Mouse (Mus musculus) layer of hippocampus, postnatal 36 days (tissue): ENCODE measurements around the gene Tmub2. TPM values are rescaled to one million over a fixed set of nuclear protein-coding genes. Genes with fewer than 3 reads are reported as not detected.
"Not testable (repeated sequence)": the region's sequence is repeated elsewhere in the genome, so short reads cannot be mapped to it uniquely, and the experiment has no call there.

Source experiments
- DNase-seq, 2 experiments: peaks; one replicate each; pipeline ENCODE4 v3.0.0; 2022
- total RNA-seq, 2 experiments: library from RNA; stranded (reverse); gene quantifications; 2 replicates each; pipeline ENCODE4 v1.2.3; 2021

Gene Tmub2
- total RNA-seq, 2 experiments from 2014 or later: 64.2 to 64.8 TPM

DNA sequence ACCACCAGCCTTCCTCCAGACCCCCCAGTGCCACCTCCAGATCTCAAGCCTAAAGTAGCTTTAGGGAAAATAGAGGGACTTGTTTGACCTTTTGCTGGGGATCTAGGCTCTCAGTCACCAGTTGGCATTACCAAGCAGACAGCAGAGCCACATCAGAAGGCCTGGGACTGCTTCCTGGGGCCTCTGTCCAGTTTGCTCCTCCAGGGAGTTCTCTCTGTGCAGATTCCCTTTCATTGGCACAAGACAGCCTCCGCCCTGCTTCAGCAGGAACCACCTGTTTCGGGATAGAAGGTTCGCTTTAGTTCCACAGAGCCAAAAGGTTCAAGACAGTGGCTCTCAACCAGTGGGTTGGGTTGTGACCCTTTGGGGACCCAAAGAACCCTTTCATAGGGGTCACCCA, 5.1 kb upstream of the Tmub2 start:
- no peak for DNase-seq

DNA sequence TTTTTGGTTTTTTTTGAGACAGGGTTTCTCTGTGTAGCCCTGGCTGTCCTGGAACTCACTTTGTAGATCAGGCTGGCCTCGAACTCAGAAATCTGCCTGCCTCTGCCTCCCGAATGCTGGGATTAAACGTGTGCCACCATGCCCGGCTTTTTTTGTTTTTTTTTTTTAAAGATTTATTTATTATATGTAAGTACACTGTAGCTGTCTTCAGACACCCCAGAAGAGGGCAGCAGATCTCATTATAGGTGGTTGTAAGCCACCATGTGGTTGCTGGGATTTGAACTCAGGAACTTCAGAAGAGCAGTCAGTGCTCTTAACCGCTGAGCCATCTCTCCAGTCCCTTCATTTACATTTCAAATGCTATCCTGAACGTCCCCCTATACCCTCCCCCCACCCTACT, 4.5 kb upstream of the Tmub2 start:
- not testable (repeated sequence) for DNase-seq

DNA sequence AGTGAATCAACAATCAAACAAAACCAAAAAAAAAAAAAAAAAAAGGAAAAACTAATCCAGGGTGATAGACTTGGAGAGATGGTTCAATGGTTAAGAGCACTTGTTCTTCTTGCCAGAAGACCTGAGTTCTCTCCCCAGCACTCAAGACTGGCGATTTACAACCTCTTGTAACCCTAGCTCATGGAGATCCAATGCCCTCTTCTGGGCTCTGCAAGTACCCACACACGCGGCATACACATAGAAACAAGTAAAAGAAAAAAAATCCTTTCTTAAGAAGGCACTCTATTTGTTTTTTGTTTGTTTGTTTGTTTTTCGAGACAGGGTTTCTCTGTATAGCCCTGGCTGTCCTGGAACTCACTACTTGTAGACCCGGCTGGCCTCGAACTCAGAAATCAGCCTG, 809 bp upstream of the Tmub2 start:
- DNase-seq: no peak

DNA sequence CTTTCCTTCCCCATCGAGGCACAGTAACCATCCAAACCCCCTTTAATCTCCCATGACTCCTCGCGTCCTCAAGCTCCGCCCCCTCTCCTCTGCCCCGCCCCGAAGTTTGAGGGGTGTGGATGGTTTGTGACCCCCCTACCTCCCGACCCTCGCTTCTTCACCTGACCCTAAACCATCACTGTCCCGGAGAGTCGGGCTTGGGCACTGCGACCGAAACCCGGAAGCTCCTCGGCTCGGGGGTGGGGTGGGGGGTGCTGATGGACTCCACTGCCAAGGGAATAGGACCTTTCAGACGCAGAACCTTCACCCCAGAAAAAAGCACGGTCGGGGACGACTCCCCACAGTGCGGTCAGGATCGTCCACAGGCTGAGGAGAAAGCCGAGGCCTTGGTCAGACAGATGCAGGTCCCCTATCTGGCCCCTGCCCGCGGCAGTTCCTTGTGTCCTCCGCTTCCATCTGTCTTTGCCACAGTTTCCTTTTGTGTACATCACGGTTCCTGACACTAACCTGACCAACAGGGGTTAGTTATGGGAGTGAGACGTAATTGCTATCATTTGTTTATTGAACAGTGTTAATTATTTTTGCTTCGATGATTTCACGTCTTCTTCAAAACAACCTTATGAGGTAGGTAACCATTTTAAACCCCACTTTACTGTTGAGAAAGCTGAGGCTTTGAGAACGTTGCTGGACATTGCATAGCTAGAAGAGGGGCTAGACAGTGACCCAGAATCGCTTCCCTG, 534 bp downstream of the Tmub2 start:
- peak in 1 of 2 experiments; percentile 42 for DNase-seq

DNA sequence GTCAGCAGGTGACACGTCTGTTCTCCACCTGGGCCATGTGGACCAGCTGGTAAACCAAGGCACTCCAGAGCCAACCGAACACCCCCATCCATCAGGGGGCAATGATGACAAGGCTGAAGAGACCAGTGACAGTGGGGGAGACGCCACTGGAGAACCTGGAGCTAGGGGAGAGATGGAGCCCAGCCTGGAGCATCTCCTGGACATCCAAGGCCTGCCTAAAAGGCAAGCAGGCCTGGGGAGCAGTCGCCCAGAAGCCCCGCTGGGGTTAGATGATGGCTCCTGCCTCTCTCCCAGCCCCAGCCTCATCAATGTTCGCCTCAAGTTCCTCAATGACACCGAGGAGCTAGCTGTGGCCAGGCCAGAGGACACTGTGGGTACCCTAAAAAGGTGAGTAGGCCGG, 2.8 kb downstream of the Tmub2 start:
- DNase-seq: no peak

DNA sequence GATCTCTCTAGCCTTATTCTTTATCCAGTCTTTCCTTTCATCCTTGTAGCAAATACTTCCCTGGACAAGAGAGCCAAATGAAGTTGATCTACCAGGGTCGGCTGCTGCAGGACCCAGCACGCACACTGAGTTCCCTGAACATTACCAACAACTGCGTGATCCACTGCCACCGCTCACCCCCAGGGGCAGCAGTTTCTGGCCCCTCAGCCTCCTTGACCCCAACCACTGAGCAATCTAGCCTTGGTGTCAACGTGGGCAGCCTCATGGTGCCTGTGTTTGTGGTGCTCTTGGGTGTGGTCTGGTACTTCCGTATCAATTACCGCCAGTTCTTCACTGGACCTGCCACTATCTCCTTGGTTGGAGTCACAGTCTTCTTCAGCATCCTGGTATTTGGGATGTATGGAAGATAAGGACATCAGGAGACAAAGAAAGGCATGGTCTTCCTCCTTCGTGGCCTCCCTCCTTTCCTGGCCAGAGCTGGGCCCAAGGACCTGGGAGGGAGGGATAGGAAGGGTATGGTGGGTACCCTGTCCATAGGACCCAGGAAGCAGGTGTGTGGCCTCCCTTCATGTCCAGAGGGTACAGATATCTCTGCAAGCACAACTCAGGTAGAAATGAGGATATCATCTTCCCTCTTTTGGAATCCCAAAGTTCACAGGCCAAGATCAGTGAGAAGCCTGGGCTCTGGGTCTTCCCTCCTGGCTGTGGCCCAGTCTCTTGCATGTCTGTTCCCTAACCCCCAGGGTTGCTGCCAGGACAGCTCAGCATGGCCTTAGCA, 3.5 kb downstream of the Tmub2 start:
- no peak for DNase-seq

DNA sequence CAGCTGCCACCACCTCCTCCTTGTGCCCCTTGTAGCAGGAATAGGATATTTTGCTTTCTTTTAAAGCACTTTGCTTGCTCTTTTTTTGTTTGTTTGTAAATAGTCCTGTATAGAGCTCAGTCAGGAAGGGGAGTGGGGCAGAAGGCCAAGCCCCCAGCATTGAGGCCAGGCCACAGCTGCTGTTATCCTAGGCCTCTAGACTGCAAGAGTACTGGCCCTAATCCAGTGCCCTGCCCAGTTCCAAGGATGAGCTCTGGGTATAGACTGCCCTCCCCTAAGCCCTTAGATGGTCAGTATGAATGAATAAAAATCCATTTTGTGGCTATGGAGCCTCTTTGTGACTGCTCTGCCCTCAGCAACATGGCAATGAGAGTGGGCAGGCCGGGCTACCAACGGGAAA, 4.2 kb downstream of the Tmub2 start:
- no peak for DNase-seq

DNA sequence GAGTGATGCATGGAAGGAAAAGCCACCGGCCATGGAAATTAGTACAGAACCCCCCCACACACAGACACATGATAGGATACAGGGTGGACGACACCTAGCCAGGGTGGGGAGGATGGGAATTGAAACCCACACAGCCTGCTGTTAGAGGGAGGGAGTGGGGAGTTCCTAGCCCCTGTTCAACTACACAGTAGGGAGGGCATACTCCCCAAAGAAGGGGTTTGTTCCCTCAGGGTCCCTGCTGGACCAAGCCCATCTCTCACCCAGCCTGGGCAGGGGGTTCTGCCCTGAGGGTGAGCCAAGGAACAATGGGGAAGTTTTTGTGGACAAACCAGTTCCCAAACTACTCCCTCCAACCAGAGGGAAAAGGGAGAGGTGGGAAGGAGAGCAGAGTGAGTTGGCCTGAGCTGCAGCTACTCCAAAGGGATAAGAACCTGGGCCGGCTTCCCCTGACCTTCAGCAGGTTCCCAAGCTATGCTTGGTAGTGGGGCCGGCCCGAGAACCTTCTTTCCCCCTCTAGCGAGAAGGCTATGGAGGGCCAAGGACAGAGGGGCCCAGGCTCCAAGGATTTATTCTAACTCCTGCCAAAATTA, 4.9 kb downstream of the Tmub2 start:
- no peak for DNase-seq

DNA sequence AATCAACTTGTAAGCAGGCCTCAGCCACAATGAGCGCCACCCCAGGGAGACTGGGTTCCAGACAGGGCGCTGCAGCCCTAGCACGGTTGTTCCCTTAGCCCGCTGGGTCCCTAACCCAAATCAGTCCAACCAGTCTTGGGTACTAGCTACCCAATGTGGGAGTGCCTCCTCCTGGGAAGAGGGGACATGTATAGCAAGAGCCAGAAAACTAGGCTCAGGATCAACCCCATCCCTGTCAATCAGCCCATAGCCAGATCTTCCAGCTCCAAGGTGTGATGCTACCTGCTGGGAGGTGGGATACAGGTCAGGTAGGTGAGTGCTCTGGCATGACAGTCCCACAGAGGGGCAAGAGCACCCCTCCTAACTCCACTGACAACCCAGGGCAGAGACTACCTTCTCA, 5.4 kb downstream of the Tmub2 start:
- DNase-seq: no peak

DNA sequence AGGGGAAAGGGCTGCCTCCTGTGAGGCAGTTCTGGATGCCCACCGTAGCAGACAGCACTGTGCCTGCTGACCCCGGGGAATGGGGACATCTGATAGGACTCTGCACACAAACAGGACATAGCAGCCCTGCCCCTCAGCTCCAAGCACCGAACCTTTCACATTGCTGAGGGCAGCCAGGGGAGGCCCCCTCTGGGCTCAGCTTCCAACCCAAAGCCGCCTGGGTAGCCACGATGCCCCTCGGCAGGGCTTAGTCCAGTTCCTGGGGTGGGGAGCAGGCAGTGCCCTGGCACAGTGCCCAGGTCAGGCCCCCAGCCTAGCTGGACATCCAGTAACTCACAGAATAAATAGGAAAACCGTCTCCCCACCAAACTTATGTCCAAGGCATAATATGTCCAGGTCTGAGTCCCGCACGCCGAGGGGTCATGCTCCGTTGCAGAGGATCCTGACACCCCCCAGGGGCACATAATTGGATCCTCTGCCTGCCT, 6.4 kb downstream of the Tmub2 start:
- DNase-seq: no peak

DNA sequence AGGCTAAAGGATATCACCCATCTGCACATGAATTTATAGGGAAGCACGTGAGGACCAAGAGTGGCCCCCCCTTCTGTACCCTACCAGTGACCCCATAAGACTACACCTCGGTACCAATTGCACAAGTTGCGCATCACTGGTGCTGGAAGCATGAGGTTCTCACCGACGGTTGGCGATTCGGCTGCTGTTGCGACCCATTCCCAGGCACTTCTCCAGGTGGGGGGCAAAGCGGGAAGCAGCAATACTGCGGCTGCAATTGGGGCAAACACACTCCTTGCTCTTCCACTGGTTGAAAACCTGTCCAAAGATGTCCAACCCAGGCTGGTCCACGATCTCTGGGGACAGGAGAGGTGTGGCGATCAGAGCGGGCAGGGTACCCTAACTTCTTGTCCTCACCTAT, 9.2 kb downstream of the Tmub2 start:
- DNase-seq: no peak

DNA sequence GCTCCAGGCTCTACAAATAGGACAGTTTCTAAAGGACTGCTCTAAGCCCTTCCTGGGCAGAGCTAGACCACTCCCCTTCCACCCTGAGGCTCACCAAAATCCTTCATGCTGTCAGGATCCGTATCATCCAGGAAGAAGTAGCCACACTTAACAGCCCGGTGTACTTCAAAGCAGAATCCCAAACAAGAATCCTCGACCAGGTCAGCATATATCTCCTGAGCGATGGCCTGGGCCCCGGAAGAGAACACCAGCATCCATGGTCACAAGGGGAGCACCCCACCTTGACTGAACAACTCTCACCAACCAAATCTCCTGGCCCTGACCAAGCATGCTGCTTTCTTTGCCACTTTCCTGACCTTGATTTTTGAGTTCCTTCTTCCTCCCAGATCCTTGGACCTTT, 9.7 kb downstream of the Tmub2 start:
- no peak for DNase-seq

DNA sequence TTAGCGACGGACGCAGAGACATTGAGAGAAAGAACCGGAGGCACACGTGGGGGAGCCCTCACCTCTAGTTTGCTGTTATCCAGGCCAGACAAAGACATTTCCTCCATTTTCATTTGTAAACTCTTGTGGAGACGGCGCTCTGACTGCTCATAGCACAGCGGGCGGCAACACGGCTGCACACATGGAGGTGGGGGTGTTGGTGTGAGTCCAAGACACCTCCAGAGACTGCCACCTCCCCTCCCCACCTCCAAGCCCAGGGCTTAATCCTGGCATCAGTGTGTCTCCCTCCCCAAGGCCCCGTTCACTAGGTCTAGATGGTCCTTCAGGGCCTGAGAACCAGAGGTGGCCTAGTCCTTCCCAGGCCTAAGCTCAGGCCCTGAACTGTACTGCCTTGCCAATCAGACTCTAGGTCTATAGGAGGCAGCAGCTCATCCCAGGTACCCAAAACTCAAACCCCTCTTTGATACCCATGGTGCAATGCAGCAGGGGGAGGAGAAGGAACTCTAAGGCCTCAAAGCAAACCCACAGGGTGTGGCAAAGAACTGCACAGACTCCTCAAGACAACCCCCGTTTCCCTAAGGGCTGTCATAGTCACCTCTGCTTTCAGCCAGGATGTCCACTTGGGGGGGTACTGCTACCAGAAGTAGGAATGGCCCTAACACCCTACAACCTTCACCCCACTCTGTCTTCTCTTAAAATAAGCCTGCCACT, 10.3 kb downstream of the Tmub2 start:
- DNase-seq: no peak

DNA sequence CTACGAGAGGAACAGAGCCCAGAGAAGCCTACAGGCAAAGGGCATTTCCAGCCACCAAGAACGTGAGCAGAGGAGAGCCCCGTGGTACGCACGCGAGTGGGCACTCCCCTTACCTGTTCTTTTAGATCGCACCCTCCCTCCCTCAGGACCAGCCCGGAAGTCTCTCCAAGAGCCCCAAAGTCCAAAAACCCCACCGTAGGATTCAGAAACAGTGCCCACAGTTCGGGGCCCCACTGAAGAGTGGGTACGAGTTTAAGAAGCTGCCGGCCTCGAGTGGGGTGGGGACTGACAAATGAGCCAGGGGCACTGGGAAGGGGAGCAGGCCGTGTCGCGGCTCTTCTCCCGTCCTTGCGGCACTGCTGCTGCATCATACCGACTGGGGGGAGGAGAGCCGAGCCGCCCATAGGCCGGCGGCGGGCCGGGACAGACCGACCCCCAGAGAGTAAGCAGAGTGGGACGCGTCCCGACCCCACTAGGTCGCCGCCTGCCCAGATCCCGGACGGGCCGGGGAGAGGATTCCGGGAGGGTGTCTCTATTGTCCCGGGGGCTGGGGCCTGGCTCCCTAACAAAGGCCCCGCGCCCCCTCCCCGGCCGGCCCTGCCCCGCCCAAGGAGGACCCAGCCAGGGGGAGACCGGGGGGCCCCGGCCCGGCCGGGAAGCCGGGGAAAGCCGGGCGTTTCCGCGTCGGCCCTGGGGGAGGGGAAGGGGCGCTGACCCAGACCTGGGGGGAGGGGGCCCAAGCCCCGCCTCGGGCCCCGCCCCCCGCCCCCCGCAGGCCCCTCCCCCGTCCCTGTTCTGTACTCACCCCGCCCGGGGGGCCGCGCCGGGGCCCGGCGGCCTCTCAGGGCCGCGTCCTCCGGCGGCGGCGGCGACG, 11.1 kb downstream of the Tmub2 start:
- DNase-seq: no peak

DNA sequence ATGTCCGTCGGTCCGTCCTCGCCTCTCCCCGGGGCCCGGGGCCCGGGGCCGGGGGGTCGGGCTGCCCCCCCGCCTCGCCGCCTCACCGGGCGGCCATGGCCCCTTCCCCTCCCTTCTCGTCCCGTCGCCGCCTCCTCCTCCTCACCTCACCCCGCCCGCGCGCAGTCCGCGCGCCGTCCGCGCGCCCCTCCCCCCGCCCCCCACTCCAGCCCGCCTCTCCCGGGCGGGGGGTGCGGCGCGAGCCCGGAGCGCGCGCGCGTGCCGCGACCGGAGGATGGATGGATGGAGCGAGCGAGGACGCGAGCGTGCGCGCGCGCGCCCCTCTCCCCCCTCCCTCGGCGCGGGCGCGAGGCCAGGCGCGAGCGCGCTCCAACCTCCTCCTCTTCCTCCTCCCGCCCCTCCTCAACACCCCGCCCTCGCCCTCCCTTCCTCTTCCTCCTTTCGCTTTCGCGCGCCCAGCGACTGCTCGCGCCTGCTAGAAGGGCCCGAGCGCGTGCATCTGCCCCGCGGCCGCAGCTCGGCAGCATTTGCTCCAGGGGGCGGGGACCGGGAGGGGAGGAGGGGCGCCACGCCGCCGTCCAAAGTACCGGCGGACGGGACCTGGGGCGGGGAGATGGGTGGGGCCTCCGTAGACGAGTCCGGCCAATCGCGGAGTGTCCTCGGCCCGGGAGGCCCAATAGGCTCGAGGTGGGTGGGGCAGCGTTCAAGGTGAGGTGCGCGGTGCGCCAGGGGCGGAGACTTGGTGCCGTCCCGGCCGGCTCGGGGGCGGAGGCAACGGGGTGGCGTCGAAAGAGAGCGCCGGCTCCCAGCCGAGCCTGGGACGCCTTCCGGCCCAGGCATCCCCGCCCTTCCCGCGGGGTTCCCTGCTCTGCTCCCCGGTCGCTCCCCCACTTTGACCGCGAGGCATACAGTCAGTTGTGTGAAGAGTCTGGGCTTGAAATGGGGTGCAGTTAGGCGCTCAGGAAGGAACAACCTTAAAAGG, 12.1 kb downstream of the Tmub2 start, which contains the start of gene Atxn7l3:
Gene Atxn7l3 (minus strand): TSS at position 141 of the 982 bp plus-strand sequence.
- DNase-seq: peak; percentile 98 to 99

DNA sequence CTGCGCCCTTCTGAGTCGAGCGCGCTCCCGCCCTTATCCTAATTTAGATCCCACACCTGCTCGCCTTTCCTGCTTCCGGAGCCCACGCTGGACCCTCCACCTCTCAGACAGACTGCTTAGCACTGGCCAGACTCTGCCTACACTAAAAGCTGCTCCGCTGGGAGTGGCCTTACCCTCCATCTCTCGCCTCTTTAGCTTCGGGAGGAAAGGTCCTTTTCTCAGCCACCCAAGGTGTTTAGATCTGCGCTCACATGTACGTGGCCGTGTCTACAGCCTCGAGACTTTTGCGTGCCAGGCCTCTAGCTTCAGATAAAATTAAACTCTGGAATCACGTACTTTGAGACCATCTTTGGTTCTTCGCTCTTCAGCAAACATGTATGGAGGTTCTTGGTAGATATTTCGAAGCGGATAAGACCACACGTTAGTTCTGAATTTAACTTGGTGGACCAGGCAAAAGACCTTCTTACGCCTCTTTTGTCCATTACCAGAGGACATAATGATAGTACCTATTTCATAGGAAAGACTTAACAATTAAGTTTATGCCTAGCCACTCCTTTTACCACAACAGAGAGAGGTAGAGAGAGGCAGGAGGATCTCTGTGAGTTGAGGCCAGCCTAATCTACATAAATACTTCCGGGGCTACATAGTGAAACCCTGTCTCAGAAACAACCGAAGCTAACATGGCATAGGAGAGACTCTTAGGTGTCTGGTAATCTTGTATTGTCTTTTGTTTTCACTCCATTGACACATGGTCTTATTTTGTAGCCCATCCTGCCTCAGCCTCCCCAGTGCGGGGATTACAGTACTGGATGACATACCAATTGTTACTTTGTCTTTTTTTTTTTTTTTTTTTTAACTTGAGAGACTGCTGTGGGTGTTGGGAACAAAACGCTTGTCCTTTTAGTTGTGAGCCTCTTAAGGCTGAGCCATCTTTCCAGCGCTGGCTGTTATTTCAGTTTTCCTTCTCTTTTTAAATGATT, 13.1 kb downstream of the Tmub2 start:
- no peak for DNase-seq

DNA sequence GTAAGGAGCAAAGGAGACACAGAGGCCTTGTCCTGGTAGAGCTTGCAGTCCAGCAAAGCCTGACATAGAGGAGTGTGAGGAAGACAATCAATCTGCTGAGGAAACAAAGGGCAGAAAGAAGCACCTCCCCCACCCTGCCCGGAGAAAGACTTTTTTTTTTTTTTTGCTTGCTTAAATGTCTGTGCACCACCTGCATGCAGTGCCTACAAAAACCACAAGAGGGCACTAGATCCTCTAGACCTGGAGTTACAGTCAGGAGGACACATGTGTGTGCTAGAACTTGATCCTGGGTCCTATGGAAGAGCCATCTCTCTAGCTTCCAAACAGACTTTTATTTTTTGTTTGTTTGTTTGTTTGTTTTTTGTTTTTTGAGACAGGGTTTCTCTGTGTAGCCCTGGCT, 15.1 kb downstream of the Tmub2 start:
- DNase-seq: no peak

DNA sequence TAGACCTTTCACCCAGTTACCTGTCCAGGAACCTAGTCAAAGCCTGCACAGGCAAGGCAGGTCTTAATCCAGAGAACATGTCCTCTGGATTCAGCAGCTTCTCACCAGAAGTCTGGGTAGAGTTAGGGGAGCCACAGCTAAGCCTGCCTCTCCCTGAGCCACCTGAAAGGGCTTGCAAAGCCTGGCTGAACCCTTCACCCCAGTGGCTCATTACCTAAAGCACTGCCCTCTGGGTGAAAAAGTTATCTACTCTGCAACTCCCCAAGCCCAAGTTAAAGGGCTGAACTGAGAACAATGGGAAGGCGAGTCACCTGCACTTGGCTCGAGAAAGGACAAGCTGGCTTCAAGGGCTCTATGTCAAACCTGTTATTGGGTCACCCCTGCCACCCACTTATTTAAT, 19.4 kb downstream of the Tmub2 start:
- DNase-seq: no peak

DNA sequence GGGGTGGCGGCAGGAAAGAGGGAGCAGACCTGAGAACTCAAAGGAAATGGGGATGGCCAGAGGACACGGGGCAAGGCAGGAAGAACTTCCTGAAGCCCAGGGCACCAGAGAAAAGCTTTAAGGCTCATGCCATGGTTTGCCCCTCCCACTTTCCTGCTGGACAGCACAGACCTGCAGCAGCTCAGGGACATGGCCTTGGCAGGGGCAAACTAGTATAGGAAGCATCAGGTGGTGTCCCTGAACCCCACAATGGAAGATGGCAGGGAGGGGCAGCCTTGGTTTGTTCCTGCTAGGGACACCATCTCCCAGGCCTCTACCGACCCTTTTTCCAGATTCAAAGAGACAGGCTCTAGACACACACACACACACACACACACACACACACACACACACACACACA, 20.6 kb downstream of the Tmub2 start:
- no peak for DNase-seq
